Mouse (Mus musculus) kidney, adult 9 months (tissue): ENCODE results near the gene Itgb8.

ENCODE experiments used
- DNase-seq: peaks from one replicate; pipeline ENCODE4 v3.0.0; 2022

Gene Itgb8

DNA sequence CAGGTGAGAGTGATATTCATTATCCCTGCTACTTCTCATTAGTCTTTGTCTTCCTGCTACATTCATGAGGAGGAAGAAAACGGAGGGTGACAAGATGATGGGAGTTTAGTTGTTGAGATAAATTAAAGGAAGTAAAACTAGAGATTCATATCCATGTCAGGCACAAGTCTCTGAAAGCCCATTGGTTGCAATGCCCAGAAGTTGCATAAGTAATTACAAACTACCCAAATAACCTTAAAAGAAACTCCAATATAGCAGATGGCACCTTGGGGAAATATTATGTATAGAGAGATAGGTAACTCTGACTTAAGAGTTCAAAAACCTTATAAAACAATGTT lies 31.2 kb downstream of the Itgb8 start:
- DNase-seq, result no peak

DNA sequence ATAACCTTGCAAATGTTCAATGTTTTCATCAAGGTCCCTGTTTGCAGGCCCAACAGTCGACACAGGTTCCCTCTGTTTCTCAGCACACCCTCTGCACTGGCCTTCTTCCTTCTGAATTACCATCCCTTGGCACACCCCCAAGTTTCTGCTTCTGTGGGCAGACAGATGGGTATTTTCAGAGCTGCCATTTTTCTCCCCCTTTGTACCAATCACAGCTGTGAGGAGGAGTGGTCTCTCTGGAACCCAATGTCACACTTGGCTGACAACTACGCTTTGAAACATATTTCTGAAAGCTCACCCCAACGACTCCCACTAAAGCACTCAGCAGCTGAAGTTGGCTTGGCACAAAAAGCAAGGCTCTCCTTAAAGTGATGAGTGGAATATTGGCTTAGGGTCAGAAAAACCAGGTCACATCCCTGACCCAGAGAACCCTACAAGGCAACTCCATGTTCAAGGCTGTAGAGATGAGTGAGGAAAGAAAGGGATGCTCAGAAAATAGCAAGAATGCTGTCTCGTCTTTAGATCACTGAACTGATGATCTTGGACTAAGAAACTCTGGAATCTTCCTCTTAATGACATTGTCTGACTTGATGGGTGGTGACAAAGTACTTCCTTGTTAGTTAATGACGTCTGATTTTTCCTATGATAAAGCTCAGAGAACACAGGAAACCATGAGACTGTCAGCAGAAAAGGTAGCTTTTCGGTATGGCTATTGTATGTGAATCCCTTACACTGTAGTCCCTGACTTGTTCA lies 31.7 kb downstream of the Itgb8 start:
- no peak for DNase-seq

DNA sequence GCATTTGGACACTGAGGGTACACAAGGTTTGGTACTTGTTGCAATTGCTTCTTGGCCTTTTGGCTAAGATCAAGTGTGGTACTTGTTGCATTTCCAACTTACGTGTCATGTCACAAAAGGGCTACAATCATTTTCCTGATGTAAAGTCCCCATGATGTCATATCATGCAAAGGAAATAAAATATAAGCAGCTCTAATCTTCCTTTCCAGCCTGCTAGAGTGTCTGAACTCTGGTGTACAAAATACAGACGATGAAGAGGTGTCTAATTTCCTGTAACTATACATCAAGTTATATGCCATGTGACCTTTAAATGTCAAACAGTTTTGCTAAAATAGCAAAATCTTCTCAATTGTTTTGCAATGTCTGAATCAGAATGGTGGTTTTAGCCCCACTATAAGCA lies 34.2 kb downstream of the Itgb8 start:
- DNase-seq, result no peak

DNA sequence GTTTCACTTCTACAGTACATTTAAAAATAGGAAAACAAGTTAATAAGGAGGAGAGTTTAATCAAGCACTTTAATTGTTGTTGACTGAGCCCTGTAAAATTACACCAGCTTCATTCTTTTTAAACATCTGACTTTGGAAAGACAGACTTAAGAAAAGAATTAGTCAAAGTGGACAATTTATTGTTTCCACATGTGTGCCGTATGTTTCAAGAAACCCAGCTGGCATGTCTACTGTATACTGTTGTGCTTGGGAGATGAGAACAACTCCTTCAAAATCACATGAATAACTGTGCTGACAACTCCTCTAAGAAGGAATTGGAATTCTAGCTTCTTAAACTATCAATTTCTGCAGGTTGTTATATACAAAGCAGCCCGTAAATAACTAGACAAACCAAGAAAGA lies 35.8 kb downstream of the Itgb8 start:
- DNase-seq, result no peak

DNA sequence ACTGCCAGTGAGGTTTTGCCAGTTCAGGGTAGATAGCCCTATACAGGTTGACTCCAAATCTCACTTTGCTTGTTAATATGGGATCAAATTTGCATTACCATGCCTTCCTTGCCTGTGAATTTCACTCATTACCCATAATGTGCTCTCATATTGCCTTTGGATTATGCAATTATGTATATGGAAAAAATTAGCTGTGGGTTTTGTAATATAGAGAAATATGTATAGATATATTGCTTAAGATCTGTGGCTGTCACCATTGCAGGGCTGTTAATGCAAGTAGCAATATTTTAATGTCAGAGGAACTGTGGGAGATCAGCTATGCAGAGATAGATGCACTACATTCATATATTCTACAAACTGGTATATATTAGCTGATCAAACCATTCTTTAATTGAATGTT lies 43.5 kb downstream of the Itgb8 start:
- DNase-seq, result no peak

DNA sequence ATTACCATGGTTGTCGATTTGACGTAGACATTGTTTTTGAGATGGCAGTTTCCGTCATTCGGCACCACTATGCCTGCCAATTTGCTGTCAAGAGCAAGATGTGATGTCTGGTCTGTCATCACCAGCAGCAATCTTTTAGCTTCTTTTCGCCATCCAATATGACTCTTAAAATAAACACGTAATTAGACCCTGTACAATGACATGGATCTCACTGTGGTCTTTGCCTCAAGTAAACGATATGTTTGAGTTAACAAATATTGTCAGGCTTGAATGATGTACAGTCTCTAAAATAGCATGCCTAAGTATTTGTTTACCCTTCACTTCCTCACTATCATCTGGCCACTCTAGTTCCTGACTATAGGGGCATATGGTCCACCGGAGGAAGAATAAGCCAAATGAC lies 48.8 kb downstream of the Itgb8 start:
- DNase-seq, result no peak

DNA sequence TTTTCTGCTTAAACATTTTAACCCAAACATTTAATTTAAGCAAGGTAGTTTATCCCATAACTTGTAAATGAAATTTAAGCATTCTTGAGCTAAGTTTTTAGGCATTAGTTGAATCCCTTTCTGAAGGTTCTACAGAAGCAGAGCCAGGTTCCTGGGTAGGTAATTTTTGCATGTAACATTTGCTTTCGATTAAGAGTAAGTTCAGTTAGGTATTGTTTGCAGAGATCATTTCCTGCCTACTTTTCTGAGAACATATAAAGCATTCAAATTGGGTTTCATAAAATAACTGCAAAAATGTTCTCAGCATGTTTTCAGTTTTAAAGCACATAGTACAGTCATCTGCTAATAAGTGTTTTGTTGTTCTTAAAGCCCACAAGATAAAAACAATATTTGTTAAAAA lies 53.2 kb downstream of the Itgb8 start:
- DNase-seq, result no peak

DNA sequence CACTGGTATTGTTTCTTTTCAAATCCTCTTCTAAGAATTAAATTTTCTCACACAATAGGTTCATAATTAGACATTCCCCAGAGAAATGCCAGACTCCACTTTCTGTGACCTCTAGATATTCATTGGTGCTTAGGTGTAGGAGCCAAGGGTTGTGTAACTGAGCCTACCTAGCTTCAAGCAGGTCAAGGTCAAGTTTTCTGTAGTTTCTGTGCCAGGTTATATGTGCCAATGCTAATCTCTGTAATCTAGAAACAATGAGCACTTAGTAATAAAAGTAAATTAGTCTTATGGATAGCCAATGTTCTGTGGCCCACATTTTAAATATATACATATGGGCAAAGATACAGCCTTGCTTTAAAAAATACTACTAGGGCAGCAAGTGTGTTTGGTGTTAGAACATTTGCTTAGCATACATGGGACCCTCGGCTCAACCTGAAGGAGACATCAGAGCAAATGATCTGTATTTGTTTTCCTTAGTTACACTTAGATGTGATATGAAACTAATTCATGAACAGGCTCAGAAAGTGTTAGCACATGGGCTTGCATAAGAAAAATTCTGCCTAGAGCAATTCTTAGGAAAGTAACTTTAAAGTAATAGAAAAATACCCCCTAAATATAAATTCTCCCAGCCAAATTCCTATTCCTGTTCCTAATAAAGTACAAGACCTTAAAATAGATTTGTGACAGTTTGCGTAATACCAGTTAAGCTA lies 56.2 kb downstream of the Itgb8 start:
- DNase-seq, result peak; percentile 40

DNA sequence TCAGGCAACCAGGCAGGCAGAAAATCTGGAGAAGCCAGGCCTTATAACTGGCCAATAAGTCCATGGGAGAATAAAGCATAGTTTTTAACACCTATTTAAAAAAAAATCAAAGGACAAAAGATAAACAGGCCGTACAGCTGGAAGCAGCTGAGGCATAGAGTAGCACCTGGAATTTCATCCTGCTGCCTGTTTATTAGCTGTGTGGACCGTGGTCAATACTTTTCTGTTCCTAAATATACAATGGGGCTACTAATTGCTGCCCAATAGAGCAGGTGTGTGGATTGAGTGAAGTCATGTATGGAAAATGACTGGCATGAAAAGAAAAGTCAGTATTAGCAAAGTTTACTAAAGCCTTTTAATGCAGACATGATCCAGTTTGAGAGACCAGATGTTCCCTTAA lies 62.6 kb downstream of the Itgb8 start:
- no peak for DNase-seq

DNA sequence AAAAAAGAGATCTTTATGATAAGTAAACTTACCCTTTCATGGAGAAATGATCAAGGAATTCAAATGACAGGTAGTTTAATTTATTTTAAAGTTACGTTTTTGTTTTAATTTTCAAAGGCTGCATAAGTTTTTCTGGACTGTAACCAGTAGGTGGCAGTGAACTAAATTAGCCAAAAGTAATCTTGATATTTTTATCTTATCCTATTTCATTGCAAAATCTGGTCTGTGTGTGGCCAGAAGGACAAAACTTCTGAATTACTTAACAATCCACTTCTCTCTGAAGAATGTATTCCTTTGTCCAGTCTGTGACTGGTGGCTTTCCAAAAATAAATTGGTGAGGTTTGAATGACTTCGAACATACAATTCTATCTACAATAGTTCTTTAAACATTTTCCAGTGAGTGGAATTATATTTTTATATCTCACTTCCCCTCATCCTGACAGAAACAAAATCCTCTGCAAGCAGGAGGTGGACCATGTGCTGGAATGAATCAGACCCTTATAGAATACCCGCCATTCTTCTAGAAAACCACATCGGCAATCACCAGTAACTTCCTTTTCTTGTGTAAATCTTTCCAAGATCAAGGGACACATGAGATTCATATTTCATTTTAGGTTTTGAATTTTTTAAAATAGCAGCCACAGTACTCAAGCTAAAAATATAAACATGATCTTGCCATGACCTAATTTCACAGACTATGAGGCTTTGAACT lies 68.6 kb downstream of the Itgb8 start:
- DNase-seq, result no peak

DNA sequence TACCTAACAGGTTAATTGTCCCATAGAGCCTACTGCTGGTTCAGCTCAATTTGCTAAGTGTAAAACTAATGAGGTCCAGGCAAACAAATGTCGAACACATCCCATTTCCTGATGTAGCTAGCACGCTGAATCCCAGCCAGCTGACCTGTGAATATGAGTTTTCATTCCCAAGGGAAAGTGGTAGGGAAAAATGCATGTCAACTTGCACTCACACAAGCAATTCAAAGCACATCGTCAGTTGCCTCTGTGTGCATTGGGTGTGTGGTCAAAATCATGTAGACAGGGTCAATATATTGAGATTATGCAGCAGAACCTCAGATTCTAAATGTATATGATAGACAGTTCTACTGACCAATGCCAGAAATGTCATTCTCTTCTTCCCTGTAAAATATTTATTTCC lies 69.5 kb downstream of the Itgb8 start:
- DNase-seq, result no peak

DNA sequence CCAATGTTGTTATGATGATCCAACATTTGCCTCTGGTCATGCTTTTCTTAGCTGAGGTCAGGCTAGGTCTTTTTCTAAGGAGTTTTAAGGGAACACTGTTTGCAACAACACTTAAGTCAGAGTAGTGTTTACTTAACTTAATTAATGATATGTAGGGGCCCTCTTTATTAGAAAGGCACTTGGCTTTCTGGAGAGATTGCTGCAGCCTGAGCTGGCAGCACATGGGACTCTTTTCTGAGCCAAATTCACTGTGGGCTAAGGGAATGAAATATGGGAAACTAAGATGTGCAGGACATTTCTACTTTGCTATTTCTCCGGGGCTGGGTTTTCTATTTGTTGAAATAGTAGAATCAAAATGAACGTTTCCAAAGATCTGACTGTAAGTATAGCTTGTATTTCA lies 73.5 kb downstream of the Itgb8 start:
- DNase-seq, result no peak

DNA sequence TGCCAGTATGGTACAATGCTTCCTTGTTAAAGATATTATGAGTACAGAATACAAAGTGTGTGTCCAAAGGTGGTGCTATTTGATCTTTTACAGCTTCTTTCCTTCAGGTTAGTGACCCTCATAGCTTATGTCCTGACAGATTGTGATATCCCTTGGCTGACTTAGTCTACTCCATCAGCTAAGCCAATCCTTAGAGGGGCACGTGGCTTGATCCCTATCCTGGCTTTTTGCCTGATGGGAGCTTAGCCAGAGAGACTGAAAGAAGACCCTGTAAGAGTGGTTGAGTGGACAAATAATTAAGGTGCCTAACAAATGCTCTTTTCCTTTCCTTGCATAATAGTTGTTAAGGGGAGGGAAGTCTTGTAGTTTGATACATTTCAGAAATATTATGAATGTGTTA lies 73.9 kb downstream of the Itgb8 start:
- no peak for DNase-seq

DNA sequence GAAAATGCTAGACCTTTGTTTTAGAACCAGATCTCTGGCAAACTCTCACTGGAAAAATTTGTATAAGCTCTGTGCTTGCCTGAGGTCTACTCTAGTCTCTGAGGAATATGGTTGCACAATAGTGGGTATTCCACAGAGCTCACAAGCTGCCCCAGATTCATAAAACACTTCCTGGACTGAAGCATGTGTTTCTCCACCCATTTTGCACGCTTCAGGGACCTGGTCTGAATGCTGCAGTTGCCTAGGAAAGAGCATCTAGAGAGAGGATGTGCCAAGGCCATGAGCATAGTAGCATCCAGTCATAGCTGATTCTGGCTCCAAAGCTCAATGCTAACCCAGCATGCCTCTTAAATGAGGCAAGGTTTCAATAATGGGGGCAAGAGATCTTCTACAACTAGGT lies 74.4 kb downstream of the Itgb8 start:
- peak; percentile 65 for DNase-seq

DNA sequence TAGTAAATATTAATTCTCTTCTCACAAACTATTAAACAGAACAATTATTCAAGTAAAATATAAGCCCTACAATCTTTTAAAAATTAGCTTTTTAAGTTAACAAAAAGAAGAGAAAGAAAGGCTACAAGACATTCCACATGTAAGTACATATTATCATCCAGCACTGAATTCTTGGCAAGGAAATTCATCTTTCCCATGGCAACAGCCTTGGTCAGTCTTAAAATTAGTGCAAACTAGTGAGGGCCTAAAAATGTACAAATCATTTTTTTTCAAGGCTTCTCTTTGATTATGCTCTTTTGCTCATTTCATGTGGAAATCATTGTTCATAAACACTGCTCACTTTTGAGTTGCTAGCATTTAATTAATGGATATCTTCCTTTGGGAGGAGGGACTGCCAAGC lies 77.8 kb downstream of the Itgb8 start:
- DNase-seq, result no peak

DNA sequence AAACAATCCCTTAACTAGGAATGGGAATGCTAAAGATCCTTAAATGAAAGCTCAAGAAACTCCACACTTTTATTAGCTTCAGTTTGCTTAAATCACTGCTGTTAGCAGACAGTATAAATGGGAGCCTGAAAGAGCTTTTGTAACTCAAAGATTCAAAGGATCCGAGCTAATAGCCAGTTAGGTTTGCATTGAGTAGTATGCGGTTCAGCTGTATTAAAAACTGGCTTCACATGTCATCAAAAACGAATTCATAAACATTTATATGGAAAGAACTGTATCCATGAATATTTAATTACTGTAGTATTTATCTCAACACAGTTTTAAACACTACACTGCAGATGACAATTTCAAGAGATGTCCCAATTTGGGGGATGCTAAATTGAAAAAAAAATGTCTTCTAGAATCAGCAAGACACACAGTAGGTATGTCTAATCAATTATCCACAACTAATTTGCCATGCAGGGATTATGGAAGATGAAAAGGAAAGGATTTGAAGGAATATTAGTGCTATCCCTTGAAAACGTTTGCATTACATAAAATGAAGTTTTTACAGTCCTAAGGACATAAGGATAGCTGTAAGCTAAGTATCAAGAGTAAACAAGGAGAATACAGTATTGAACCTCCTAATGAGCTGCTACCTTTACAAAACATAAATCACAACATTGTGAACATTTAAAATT lies 79.2 kb downstream of the Itgb8 start:
- no peak for DNase-seq

DNA sequence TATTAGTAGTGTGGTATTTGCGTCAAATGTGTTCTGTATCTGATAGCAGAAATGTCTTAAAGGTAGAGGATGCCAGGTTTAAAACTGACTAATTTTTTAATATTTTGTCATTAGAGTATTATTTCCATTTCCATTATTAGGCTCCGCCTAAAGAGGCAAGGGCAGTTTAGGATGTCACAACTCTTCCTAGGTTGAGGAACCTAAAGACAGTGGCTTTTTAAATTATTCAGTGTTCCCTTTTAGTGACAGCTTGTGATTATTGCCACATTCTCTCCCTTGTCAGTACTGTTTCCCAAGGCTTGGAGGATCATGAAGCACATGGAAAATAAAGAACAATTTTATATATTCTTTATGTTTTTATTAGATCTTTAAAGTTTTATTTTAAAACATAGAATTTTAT lies 80.9 kb downstream of the Itgb8 start:
- no peak for DNase-seq

DNA sequence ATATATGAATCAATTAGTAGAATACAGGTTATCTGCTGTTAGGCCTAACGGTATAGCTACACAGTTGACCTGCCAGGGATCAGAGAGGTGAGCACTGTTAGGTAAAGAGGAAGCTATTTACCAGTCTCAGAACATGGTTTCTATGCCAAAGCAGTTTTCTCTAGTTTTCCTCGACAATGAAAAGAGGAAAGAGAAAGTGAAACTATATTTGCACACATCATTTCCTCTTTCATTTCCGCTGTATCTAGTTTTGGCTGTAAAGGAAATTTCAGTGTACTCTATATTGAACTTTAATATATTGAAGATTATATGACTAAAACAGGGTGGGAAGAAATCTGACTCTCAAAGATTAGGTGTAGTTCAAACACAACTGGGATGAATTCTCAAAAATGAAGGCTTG lies 81.5 kb downstream of the Itgb8 start:
- no peak for DNase-seq

DNA sequence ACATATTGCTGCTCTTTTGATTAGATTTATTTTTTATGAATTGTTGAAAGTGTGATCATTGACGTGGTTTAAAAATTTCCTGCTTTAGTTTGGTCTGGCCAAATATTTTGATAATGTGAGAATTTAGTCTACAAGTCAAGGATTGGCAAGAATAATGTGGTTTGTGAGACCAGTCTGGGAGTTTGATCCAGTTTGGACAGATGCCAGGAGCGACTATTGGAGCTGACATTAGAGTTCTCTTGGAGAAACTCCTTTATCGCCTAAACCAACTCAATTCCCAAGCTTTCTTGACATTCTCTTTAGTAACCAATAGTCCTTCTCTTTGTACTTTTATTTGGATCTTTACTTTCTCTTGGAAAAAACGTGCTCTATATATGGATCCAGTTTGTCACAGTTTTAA lies 83.0 kb downstream of the Itgb8 start:
- DNase-seq, result no peak

DNA sequence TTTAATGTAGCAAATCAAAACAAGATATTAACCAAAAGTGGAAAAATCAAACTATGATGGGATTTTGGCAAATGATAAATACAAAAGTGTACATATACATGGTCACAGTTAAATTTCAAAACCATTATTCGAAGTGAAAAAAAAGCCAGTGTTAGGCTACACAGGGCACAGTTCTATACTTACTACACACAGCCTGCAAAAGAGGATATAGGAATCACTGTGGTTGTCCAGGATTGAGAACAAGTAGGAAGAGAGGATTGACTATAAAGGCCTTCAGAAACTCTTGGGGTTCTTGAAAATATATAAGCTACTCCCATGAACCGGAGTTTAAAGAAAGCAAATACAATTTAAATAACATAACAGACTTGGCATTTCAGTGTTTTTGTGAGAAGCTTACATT lies 87.6 kb downstream of the Itgb8 start:
- no peak for DNase-seq

DNA sequence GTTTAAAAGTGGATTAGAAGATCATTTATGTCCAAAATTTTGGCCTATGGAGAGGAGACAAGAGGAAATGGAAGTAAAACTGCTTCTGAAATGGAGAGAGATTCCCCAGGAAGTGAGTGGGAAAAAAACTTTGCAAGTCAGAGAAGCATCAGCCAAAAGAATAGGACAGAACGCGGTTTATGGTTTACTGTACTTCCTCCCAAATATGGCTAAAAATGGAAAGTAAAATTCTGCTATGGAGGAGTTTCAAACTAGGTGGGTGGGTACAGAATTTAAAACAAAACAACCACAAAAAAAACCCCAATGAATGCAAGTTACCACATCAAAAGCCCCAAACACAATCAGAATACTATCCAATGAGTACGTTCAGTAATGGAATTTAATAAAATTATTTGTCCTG lies 90.8 kb downstream of the Itgb8 start:
- no peak for DNase-seq

DNA sequence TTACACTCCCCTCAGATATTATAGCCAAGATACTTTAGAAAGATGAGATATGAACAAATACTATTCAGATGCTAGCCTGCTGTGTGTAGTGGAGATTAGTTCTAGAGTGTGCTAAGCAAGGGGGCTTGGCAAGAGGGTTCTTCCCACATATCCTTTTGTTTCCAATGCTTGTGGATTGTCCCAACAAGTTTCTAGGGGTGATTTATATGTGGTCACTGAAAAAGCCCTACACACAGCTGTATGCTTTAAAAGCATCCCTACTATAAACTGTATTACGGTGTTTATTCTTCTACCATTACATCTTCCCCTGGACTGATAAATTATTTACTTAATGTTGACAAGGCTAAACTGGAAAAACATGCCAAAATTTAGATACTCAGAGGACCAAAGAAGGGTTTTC lies 92.6 kb downstream of the Itgb8 start:
- DNase-seq, result no peak

DNA sequence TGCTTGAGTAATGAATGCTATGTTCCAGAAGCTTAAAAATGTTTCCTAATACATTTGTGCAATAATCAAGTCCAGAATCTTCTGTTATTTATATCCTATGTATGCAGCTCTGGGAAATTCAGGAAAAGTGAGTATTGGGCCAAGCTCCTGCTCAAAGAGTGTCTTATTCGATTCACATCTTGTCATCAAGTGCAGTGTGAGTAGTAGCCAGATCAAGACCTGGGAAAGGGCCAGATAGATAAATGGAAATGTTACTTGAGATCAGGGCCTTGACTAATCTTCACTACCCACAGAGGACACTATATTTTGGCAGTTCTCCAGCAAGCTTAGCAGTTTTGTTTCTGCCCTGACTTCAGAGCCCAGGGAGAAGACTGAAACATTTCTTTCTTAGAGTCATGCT lies 100.7 kb downstream of the Itgb8 start:
- no peak for DNase-seq
